Mouse (Mus musculus) embryonic facial prominence, embryonic 12.5 days (tissue): ENCODE results near the gene Elp5. TPM values are rescaled to one million over a fixed set of nuclear protein-coding genes. Genes with fewer than 3 reads are reported as not detected.

ENCODE experiments used
- ATAC-seq: fragments of 200-750 bp; cut with Nextera tagmentation; 2 replicates; pipeline ENCODE4 v1.8.0; 2017; ENCODE audit not compliant: insufficient number of reproducible peaks, insufficient read depth, low FRiP score, low TSS enrichment
- H3K27ac ChIP-seq: fragments of 300-500 bp; sonication (generic); 2 replicates; pipeline ENCODE4 v1.5.1; 2016; ENCODE audit warnings: mild to moderate bottlenecking
- H3K27me3 ChIP-seq: fragments of 300-500 bp; sonication (generic); 2 replicates; pipeline ENCODE4 v1.6.1; 2016; ENCODE audit warnings: mild to moderate bottlenecking, moderate library complexity
- H3K36me3 ChIP-seq: fragments of 300-500 bp; sonication (generic); 2 replicates; pipeline ENCODE4 v1.6.1; 2016; ENCODE audit warnings: mild to moderate bottlenecking
- H3K4me1 ChIP-seq: fragments of 300-500 bp; sonication (generic); 2 replicates; pipeline ENCODE4 v1.6.1; 2016
- H3K4me2 ChIP-seq: fragments of 300-500 bp; sonication (generic); replicated peaks from 2 replicates; pipeline ENCODE4 v1.6.1; 2016; ENCODE audit warnings: mild to moderate bottlenecking, moderate library complexity
- H3K4me3 ChIP-seq: fragments of 300-500 bp; sonication (generic); 2 replicates; pipeline ENCODE4 v1.5.1; 2016; ENCODE audit warnings: mild to moderate bottlenecking
- H3K9ac ChIP-seq: fragments of 300-500 bp; sonication (generic); 2 replicates; pipeline ENCODE4 v1.6.1; 2016; ENCODE audit warnings: mild to moderate bottlenecking, moderate library complexity
- H3K9me3 ChIP-seq: fragments of 300-500 bp; sonication (generic); 2 replicates; pipeline ENCODE4 v1.6.1; 2016; ENCODE audit warnings: mild to moderate bottlenecking, moderate library complexity
- WGBS: fragments of 180-500 bp; shearing (Covaris S2); methylation state at CpG from one replicate; pipeline ENCODE4 v1.1.7; 2016; 5-methylcytosine and 5-hydroxymethylcytosine counted together
- polyA plus RNA-seq: library from polyadenylated mRNA; unstranded; fragments of >200 nt; fragmentation: Nextera tagmentation; extraction: Ambion mirVana; gene quantifications from 2 replicates; pipeline ENCODE4 v1.2.1, GENCODE M21; 2016

Elp5 gene
- polyA plus RNA-seq, 1 experiment from 2014 or later = 123 TPM

DNA sequence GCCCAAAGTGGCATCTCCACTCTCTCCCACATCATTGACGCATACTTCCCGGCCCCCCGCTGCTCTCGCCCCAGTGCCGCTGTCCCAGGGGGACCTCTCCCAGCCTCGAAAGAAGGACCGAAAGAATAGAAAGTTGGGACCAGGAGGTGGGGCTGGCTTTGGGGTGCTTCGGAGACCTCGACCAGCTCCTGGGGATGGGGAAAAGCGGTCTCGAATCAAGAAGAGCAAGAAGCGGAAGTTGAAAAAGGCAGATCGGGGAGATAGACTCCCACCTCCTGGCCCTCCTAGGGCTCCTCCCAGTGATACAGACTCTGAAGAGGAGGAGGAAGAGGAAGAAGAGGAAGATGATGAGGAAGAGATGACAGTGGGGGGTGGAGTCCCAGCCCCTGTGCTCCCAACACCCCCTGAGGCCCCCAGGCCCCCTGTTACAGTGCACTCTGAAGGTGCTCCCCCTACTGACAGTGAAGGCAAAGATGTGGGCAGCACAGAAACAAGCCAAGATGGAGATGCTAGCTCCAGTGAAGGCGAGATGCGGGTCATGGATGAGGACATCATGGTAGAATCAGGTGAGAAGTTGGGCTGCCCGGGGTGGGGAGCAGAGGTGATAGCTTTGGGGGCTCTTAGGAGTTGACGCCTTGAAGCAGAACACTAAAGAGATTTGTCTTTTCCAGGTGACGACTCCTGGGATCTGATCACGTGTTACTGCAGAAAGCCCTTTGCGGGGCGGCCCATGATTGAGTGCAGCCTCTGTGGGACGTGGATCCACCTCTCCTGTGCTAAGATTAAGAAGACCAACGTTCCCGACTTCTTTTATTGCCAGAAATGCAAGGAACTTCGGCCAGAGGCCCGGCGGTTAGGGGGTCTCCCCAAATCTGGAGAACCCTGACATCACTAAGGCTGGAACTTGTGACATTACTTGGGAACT is 16.5 kb upstream of the Elp5 start:
- Histone ChIP-seq H3K9ac (peak overlapping the region; percentile 43; the same call in 1 of the 2 replicates), H3K36me3 (peaks cover 35% of the 10 kb centered on the region), H3K4me3 (0 out of 2 replicates have a peak overlapping the region, but pooled peaks have one; percentile 81), H3K4me2 (no peak overlapping the region), H3K27me3 (no peaks in the 10 kb centered on the region), H3K4me1 (peaks cover 39% of the 10 kb centered on the region), H3K27ac (0 out of 2 replicates have a peak overlapping the region, but pooled peaks have one; percentile 41), H3K9me3 (no peaks in the 10 kb centered on the region)
- ATAC-seq = no peak
- WGBS = 94% methylated on average over 27 of the region's 27 CpGs

DNA sequence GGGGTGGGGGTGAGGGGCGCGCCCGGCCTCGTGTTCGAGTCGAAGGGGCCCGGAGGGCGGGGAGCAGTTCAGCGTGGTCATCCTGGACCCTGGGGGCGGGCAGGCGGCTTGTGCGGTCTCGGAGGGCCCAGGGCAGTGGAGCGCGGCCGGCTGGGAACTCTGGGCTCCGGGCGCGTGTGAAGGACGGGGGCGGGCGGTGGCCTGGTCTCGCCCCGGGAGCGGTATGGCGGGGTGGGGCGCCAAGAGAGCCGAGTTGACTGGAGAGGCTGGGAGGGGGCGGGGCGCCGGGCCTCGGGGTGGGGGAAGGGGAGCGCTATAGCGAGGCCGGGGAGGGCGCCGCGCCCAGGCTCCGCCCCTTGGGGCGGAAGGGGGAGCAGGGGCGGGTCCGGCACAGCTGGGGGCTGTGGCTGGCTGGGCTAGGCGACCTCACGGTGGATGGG is 14.8 kb upstream of the Elp5 start:
- Histone ChIP-seq H3K27ac (peak overlapping the region; percentile 99), H3K27me3 (no peaks in the 10 kb centered on the region), H3K9ac (peak overlapping the region; percentile 95), H3K4me2 (peak overlapping the region; percentile 51), H3K4me3 (peak overlapping the region; percentile 81), H3K4me1 (peaks cover 29% of the 10 kb centered on the region), H3K9me3 (no peaks in the 10 kb centered on the region), H3K36me3 (peaks cover 42% of the 10 kb centered on the region)
- ATAC-seq = peak; percentile 18
- WGBS = under 1% methylated on average over 38 of the region's 44 CpGs

DNA sequence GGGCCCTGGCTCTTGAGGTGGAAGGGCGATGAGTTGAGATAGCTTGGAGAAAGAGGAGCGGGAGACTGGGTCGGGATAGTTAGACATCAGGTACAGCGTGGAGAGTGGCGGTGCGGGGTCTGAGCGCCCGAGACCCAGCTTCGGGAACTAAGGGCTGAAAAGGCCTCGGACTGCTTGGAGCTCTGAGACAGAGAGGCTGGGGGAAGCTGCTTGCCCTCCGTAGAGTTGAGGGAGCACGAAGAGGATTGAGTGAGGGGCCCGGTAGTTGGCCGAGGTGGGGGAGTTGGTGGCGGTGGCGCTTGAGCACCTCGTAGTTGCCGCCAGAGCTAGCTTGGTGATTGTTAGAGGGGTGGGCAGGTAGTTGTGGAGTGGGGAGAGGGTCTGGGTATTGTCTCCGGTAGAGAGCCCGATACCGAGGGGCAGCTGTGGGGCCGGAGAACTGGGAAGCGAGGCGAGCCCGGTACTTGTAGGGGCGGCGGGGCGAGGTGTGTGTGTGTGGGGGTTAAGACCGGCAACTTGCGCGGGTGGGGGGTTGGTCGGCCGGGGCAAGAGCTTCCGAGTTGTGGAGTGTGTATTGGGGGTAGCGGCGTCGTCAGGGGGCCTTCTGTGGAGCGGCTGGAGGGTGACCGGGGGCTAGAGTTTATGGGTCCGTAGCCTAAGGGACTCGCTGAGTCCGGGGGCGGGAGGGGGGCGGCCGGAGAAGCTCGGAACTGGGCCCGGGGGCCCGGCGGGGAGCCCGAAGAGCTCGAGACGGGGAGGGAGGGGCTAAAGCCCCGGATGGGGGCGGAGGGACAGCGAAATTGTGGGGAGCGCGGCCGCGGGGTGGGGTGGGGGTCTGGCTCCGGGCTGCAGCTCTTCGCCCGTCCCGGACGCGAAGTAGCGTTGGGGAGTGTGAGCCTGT is 14.1 kb upstream of the Elp5 start:
- Histone ChIP-seq H3K36me3 (peaks cover 42% of the 10 kb centered on the region), H3K27ac (peak overlapping the region; percentile 99), H3K9me3 (no peaks in the 10 kb centered on the region), H3K4me3 (peak overlapping the region; percentile 81), H3K27me3 (no peaks in the 10 kb centered on the region), H3K9ac (peak overlapping the region; percentile 95), H3K4me1 (peaks cover 22% of the 10 kb centered on the region), H3K4me2 (peak overlapping the region; percentile 51)
- peak; percentile 0; the same call in 1 of the 2 replicates for ATAC-seq
- WGBS = 1% methylated on average over 60 of the region's 66 CpGs

DNA sequence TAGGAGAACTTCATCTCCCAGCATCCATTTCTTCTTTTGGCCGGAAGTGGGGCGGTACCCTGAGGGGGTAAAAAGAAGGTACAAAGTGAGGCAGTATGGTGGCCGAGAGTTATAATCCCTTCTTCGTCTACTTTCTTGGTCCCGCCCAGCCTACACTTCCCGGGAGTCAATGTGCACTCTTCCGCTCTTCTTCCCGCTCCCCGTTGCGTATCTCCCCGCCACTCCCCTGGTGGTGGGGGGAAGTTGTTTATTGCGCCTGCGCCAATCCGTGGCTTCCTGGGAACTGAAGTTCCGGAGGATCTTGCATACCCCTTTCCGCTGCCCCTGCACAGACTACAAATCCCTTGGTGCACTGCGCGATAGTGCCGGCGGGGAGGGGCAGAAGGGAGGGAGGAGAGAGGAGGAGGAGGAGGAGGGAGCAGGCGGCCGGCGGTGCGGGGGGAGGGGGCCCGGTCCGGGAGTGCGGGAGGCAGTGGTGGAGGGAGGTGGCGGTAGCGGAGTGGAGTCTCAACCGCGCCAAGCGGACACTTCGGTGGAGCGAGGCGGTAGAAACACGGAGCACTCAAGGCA is 13.2 kb upstream of the Elp5 start, which contains the start of gene Phf23:
Phf23 (plus strand) TSS at position 387 of the 570 bp plus-strand sequence.
- ATAC-seq = peak; percentile 82
- peak within 1 kb of the TSS; percentile 99 for H3K27ac ChIP-seq
- H3K36me3 ChIP-seq = peaks cover 42% of the 10 kb centered on the region
- H3K9ac ChIP-seq = peak within 1 kb of the TSS; percentile 95
- H3K4me3 ChIP-seq = peak within 1 kb of the TSS; percentile 81
- H3K4me1 ChIP-seq = peaks cover 22% of the 10 kb centered on the region
- under 1% methylated on average over 36 of the region's 36 CpGs for WGBS
- no peaks in the 10 kb centered on the region for H3K9me3 ChIP-seq
- no peaks in the 10 kb centered on the region for H3K27me3 ChIP-seq
- peak within 1 kb of the TSS; percentile 51 for H3K4me2 ChIP-seq

GRCm38 (mm10) chr11:69994401-69995090 is 12.2 kb upstream of the Elp5 start:
- peak overlapping the region; percentile 81; the same call in 1 of the 2 replicates for H3K4me3 ChIP-seq
- peaks cover 19% of the 10 kb centered on the region for H3K4me1 ChIP-seq
- peak overlapping the region; percentile 51 for H3K4me2 ChIP-seq
- H3K9me3 ChIP-seq = no peaks in the 10 kb centered on the region
- no peak for ATAC-seq
- H3K9ac ChIP-seq = no peak overlapping the region
- WGBS = 85% methylated on average over 11 of the region's 11 CpGs
- peaks cover 44% of the 10 kb centered on the region for H3K36me3 ChIP-seq
- no peaks in the 10 kb centered on the region for H3K27me3 ChIP-seq
- H3K27ac ChIP-seq = 0 out of 2 replicates have a peak overlapping the region, but pooled peaks have one; percentile 23

DNA sequence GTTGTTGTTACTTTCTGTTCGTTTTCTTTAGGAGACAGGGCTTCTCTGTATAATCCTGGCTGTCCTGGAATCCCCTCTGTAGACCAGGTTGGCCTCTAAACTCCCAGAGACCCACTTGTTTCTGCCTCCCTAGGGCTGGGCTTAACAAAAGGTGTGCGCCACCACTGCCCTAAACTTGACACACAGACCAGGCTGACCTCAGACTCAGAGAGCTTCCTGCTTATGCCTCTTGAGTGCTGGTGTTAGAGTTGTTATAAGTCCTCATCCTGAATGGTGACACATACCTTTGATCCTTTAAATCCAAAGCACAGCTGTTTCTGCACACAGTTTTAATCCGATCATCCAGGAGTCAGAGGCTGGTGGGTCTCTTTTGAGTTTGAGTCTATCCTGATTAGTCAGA is 10.6 kb upstream of the Elp5 start:
- H3K9me3 ChIP-seq = no peaks in the 10 kb centered on the region
- 0 out of 2 replicates have a peak overlapping the region, but pooled peaks have one; percentile 87 for H3K9ac ChIP-seq
- 97% methylated on average over 3 of the region's 3 CpGs for WGBS
- peaks cover 15% of the 10 kb centered on the region for H3K4me1 ChIP-seq
- peak overlapping the region; percentile 77; the same call in 1 of the 2 replicates for H3K4me3 ChIP-seq
- no peak overlapping the region for H3K27ac ChIP-seq
- peak overlapping the region; percentile 66; the same call in 1 of the 2 replicates for H3K4me2 ChIP-seq
- ATAC-seq = no peak
- peaks cover 44% of the 10 kb centered on the region for H3K36me3 ChIP-seq
- H3K27me3 ChIP-seq = no peaks in the 10 kb centered on the region

- 89% methylated on average over 10 of the region's 10 CpGs for WGBS
- H3K9me3 ChIP-seq = no peaks in the 10 kb centered on the region
- ATAC-seq = no peak
- peak overlapping the region; percentile 87; the same call in 1 of the 2 replicates for H3K9ac ChIP-seq
- peaks cover 45% of the 10 kb centered on the region for H3K36me3 ChIP-seq
- peaks cover 9% of the 10 kb centered on the region for H3K4me1 ChIP-seq
- H3K4me3 ChIP-seq = peak overlapping the region; percentile 77
- H3K27me3 ChIP-seq = no peaks in the 10 kb centered on the region
- no peak overlapping the region for H3K27ac ChIP-seq
- H3K4me2 ChIP-seq = peak overlapping the region; percentile 66
Measured at GRCm38 (mm10) chr11:69992396-69992795, 10.1 kb upstream of the Elp5 start.

DNA sequence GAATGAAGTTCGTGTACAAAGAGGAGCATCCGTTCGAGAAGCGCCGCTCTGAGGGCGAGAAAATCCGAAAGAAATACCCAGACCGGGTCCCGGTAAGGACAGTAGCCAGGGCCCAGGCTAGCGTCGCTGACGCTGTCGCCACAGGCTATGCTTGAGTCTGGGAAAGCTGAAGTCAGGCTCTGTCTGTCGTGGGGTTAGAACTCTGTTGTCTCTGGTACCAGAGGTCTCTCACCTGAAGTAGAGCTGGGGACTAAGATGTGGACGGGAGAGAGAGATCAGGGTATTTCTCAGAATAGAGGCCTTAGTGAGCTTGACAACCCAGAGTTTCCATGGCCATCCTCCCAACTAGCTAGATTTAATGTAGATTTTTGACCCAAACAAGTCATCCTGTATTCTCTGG is 9.4 kb upstream of the Elp5 start:
- H3K9ac ChIP-seq = peak overlapping the region; percentile 87
- H3K27ac ChIP-seq = peak overlapping the region; percentile 88
- H3K36me3 ChIP-seq = peaks cover 51% of the 10 kb centered on the region
- no peak for ATAC-seq
- H3K4me2 ChIP-seq = peak overlapping the region; percentile 66
- H3K4me3 ChIP-seq = peak overlapping the region; percentile 77
- H3K9me3 ChIP-seq = no peaks in the 10 kb centered on the region
- peaks cover 8% of the 10 kb centered on the region for H3K4me1 ChIP-seq
- WGBS = under 1% methylated on average over 15 of the region's 15 CpGs
- H3K27me3 ChIP-seq = no peaks in the 10 kb centered on the region

- Histone ChIP-seq H3K9ac (peak within 1 kb of the TSS; percentile 87), H3K9me3 (no peaks in the 10 kb centered on the region), H3K4me1 (peaks cover 8% of the 10 kb centered on the region), H3K36me3 (peaks cover 58% of the 10 kb centered on the region), H3K4me3 (peak within 1 kb of the TSS; percentile 77), H3K27me3 (no peaks in the 10 kb centered on the region), H3K27ac (peak within 1 kb of the TSS; percentile 88), H3K4me2 (peak within 1 kb of the TSS; percentile 66)
- ATAC-seq = peak; percentile 58
- WGBS = under 1% methylated on average over 40 of the region's 40 CpGs
Measured at GRCm38 (mm10) chr11:69990850-69991691, 8.8 kb upstream of the Elp5 start, which contains the start of gene Gabarap. Gene Gabarap, plus strand, starts transcription at chr11:69991143.

DNA sequence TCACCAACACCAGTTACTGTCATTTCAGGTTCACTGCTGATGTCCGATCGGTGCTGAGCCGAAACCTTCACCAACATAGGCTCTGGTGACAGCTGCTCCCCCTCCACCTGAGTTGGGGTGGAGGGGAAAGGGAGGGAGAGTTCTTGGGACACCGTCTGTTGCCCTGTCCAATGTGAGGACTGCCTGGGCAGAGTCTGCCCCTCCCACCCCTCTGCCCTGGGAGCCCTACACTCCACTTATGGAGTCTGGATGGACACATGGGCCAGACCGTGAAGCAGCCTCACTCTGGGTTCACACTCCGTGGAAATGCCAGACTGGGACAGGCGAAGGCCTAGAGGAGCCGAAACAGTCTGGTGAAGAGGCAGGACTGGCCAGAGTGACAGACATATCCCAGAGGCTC is 7.6 kb upstream of the Elp5 start:
- Histone ChIP-seq H3K4me2 (no peak overlapping the region), H3K4me1 (peaks cover 8% of the 10 kb centered on the region), H3K36me3 (peaks cover 67% of the 10 kb centered on the region), H3K27me3 (no peaks in the 10 kb centered on the region), H3K9ac (peak overlapping the region; percentile 12; the same call in 1 of the 2 replicates), H3K9me3 (no peaks in the 10 kb centered on the region), H3K4me3 (peak overlapping the region; percentile 4; the same call in 1 of the 2 replicates), H3K27ac (0 out of 2 replicates have a peak overlapping the region, but pooled peaks have one; percentile 25)
- 95% methylated on average over 8 of the region's 8 CpGs for WGBS
- no peak for ATAC-seq
